Mouse (Mus musculus) erythroblast, embryonic 14.5 days (primary cell): ENCODE measurements around the gene Hist1h2be.

Experiments used
- GATA1 ChIP-seq: IDR thresholded peaks from 2 replicates; pipeline ENCODE4 v1.6.1; 2012; ENCODE audit warnings: low read length, inconsistent platforms, mixed read lengths
- TAL1 ChIP-seq: IDR thresholded peaks from 3 replicates; pipeline ENCODE4 v1.6.1; 2012; ENCODE audit warnings: low read length, inconsistent platforms, mixed read lengths

- TF ChIP-seq GATA1 (no peak), TAL1 (no peak)
Measured at GRCm38 (mm10) chr13:23622861-23623450, 2.0 kb upstream of the Hist1h2be start.
